Mouse (Mus musculus) heart, postnatal 25 days (tissue): ENCODE data around the gene Cdca7l. TPM values are rescaled to one million over a fixed set of nuclear protein-coding genes. Genes with fewer than 3 reads are reported as not detected.

ENCODE experiments used
- DNase-seq: peaks from one replicate; pipeline ENCODE4 v3.0.0; 2022; ENCODE audit warnings: low spot score
- intact Hi-C: fragments of 180-260 bp; cut with DNase I; formaldehyde crosslinking; loops from one replicate; pipeline ENCODE4 v1.15.1; 2025
- total RNA-seq, 2 experiments: library from RNA; stranded (reverse); gene quantifications; 2 replicates each; pipeline ENCODE4 v1.2.3; 2021

Gene Cdca7l
- total RNA-seq, 2 experiments from 2014 or later, result 0.23 to 0.36 TPM

- DNase-seq, result no peak
Measured at GRCm38 (mm10) chr12:117808355-117809326, 4.6 kb downstream of the Cdca7l start.

DNA sequence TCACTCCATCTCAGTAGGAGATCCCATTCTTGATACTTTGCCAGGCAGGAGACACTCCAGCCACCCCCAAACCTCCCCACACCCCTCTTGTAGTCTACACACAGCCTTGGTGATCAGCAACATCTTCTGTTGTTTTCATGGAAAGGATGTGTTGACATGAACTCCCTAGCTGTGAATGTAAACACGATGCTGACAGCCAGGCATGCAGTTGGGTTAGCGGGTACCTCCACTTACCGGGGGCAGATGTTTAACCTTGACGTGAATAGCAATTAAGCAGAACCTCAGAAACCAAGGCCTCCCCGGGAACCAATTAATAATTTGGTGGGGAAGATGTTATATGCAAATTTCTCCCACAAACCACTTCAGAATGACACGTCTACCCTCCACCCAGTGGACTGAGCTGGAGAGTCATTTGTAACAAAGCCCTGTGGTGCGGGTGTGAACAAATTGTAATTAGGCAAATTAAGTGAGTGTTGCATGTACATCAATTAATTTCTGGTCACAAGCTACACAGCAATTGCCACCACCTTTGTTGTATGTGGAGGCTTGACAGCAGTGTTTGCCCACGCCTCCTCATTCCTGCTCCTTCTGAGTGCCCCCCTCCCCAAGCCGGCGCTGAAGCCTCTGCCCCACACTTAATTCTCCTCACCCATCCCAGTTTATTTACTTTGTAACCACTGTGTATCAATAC lies 5.4 kb downstream of the Cdca7l start:
- intact Hi-C loops, result no loop called here

More at GRCm38 (mm10) chr12:117808355-117809326, 4.6 kb downstream of the Cdca7l start:
- intact Hi-C loops, result no loop called here

DNA sequence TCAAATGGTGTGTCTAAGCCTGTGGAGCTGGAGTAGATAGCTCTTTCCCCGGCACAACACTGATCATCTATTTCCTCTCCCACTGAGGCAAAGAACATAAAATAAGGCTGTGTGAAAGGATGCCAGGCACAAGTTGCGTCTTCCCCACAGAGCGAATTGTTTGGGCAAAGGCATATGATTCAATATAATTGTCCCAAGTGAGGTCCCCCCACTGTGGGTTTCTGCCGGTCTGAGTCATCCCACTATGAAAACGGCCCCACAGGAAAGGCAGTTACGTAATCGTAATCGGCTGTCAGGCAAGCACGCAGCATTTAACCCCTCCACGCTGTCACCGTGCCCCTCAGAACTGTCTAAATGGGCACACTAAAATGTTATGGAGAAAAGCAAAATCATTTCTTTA lies 6.0 kb downstream of the Cdca7l start:
- intact Hi-C loops, result no loop called here
- no peak for DNase-seq

More for the DNA sequence above, 5.4 kb downstream of the Cdca7l start:
- no peak for DNase-seq

DNA sequence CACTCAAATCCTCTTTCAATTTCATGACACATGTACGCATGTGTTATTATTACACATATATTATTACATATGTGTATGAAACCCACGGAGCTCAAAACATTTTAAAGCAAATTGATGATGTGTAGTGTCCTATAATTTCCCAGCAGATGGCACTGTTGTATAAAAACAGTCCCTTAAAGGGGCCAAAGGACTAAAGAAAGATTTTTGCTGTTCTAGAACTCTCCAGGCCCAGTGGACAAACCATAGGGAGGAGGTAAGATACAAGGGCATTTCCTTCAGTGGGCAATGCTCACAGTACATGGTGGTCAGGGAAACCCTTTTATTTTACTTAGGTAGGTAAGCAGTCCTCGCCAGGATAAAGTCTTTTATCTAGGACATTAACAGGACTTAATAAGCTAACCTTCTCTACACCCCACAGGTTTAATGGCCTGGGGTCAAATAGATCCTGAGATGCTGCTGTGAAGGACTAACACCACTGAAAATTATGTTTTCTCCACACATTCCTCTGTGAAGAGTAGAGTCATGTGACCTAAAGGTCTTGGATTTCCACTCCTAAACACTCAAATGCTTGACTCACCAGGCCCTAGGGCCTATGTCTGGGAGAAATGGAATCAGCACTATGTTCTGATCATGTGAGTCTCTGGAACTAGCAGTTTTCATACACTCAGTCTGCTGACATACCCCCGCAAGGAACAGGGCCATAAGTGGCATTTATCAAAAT lies 16.2 kb downstream of the Cdca7l start:
- no peak for DNase-seq
- intact Hi-C loops, result loop anchor here (1.0 to 5.0 kb wide), 4 partner anchors 33 to 1037 kb away; no protein-coding TSS in a partner anchor

DNA sequence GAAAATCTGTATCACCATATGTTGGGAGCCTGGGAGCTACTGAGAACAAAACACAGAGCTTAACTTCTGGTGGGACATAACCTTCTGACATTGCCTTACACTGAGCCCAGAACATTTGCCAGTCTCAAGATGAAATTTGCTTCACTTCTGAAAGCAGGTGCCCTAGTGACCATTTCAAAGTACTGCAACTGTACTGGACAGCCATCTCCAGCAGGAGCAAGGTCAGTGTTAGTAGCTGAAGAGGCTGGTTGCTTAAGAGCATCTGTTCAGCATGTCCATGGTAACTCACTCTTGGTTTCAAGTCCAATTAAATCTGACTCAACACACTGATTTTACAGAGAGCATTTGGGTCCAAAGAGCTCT lies 16.8 kb downstream of the Cdca7l start:
- intact Hi-C loops, result loop anchor here (1.0 to 5.0 kb wide), 4 partner anchors 32 to 1036 kb away; no protein-coding TSS in a partner anchor
- no peak for DNase-seq

GRCm38 (mm10) chr12:117821394-117821793 lies 17.3 kb downstream of the Cdca7l start:
- intact Hi-C loops, result loop anchor here (5.0 kb wide), 3 partner anchors 171 to 1036 kb away; no protein-coding TSS in a partner anchor
- DNase-seq, result no peak

DNA sequence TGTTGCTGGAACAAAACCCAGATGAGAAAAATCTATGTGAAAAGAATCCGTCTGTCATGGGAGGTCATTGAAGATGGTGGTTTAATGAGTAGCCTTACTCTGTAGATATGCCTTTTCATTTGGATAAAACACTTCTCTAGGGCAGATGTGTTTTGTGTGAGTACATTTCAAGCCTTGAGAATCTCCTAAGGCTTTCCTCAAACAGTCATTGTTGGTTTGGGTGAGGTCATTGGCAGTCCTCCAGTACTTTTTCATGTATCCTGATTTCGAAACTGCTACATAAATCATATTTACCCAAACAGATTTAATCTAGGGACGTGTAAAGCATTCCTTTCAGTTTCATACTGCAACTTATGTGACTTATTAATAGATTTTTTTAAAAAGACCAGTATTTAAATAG lies 24.3 kb downstream of the Cdca7l start:
- intact Hi-C loops, result no loop called here
- DNase-seq, result no peak

DNA sequence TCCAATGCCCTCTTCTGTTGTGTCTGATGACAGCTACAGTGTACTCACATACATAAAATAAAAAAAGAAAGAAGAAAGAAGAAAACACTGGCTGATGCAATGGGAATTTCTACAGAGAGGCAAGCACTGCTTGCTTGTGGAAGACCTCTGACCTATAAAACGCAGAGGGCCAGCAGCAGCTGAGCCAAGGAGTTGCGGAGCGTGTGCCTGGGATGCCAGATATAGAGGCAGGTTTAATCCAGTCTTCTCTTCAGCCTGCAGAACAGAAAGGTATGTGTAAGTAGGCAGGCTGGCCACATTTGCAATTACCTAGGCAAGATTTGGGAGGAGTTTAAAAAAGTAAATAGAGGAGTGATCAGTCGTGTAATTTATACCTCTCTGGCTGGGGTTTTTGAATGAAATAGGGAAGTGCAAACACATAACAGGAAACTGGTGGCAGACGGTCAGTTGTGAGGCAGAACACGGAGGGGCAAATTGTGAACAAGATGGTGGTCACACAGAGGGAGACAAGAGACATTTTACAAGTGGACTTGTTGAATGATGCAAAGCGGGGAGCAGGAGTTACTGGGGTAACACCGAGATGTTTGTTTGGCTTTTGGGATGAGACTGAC lies 27.4 kb downstream of the Cdca7l start:
- no peak for DNase-seq
- intact Hi-C loops, result no loop called here

- DNase-seq, result no peak
- intact Hi-C loops, result no loop called here
Measured at GRCm38 (mm10) chr12:117832190-117832589, 28.1 kb downstream of the Cdca7l start.

DNA sequence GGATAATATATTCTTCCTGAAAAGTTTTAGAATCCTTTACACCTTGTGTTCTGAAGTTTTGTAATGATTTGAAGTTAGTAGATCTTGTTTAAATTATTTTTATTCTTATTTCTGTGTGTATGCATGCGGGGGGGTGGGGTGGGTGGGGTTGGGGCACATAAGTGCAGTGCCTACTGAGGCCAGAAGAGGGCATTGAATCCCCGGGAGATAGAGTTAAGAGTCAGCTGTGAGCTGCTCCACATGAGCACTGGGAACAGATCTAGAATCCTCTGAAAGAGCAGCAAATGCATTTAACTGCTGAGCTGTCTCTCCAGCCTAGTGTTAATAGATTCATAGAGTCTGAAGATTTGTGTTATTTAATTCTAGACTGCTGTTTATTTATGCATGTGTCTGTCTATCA lies 30.6 kb downstream of the Cdca7l start:
- no peak for DNase-seq
- intact Hi-C loops, result no loop called here

- intact Hi-C loops, result no loop called here
- no peak for DNase-seq
Measured at GRCm38 (mm10) chr12:117835371-117835770, 31.3 kb downstream of the Cdca7l start.

DNA sequence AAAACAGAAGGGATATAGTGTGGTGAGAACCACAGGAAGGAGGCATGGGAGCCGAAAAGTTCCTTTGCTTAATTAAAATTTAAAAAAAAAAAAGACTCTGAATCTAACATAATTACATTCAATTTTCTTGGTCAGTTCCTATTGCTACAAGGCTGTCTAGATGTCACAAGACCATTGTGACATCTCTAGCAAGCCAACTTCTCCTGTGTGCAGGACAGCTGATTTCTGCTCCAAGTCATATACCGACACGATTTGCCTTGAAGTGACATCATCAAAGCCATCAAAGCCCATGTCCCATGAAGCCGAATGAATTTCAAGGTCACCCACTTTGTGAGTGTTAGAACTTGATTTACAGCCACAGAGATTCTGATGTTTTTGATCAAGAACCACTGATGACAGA lies 33.3 kb downstream of the Cdca7l start:
- intact Hi-C loops, result no loop called here
- no peak for DNase-seq

- intact Hi-C loops, result no loop called here
- DNase-seq, result no peak
Measured at GRCm38 (mm10) chr12:117840705-117841104, 36.6 kb downstream of the Cdca7l start.

DNA sequence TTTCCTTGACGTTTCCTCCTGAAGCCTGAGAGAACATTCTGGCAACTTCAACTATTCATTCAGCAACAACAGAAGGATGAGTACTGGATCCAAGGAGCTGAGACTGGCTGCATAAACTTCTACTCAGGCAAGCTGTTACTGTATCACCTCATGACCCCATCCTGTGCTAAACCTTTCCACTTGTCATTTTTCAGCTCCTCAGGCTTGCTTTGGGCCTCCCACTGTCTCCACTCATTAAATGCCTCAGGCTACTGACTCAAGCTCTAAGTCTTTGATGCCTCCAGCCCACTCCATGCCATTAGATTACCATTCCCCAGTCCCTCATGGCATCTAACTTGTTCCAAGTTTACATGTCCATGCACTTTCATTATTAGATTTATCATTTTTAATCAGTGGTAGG lies 38.6 kb downstream of the Cdca7l start:
- intact Hi-C loops, result no loop called here
- DNase-seq, result no peak

GRCm38 (mm10) chr12:117843302-117844074 lies 39.4 kb downstream of the Cdca7l start:
- peak; percentile 15 for DNase-seq

DNA sequence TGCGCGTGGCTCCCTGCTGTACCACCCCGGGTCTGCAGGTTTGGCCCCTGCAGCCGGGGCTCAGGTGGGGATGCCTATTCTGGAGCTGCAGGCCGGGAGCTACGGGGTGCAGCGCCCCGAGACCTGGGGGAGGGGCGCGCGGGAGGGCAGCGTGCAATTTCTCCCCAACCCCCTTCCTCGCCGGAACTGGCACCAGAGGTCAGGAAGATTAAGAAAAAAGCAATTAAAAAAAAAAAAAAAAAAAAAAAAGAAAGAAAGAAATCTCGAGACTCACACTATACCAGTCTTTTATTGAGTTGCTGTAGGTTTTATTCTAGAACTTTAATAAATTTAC lies 40.0 kb downstream of the Cdca7l start:
- intact Hi-C loops, result no loop called here
- no peak for DNase-seq

More at GRCm38 (mm10) chr12:117843302-117844074, 39.4 kb downstream of the Cdca7l start:
- intact Hi-C loops, result no loop called here

DNA sequence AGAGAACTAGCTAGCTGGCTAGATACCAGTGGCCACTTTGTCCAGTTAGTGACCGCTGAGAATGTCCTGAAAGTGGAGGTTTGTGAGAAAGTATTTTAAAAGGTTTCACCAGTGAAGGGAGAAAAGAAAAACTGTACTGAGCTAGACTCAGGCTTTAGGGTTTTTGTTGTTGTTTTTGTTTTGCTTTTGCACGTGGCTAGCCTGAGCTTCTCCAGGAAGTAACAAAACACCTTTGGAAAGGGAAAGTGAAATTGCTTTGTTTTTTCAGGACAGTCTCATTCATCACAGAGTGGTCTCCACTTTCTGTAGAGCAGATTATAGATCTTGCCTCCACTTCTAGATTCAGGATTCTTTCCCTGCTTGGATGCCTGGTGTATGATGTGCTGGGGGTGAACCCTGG lies 40.8 kb downstream of the Cdca7l start:
- intact Hi-C loops, result no loop called here
- no peak for DNase-seq

DNA sequence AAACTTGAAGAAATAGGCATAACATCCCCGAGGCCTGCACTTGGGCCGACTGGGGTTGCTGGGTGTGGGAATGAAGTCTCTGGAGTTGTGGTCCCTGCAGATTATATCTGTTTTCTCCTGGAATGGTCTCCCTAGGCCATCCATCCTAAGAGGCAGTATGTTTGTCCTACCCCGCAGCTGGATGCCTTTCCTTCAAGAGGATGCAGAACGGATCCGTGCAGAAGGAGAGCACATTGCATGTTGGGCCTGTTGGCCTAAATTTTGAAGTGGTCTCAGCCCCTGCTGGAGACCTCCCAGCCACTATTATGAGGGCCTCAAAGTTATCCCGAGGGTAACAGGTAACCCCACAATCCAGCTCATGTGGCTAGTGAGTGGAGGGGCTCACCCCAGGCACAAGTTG lies 44.5 kb downstream of the Cdca7l start:
- intact Hi-C loops, result no loop called here

GRCm38 (mm10) chr12:117850472-117850871 lies 46.4 kb downstream of the Cdca7l start:
- no peak for DNase-seq
- intact Hi-C loops, result loop anchor here (5.0 kb wide), 1 partner anchor 448 kb away; no protein-coding TSS in a partner anchor

More for the DNA sequence above, 44.5 kb downstream of the Cdca7l start:
- no peak for DNase-seq
